9 mouse cellular contexts compared by ENCODE assay signal in genomic region chr1:156780234-156781005, GRCm38 (mm10). TPM values are rescaled to one million over a fixed set of nuclear protein-coding genes. Genes with fewer than 3 reads are reported as not detected.
DNase-seq lines count a peak whose midpoint lies in the region; ATAC-seq and TF ChIP-seq lines count a peak whose summit lies in the region.
"Had no signal": no experiment of that assay in that cellular context is flagged by ENCODE, and none has a peak within 500 bp of the region (broad histone marks: within the 10 kb centered on the region; RNA-seq: fewer than 3 reads in every experiment).

No protein-coding gene starts in this region.

- H3K9ac ChIP-seq in heart, embryonic 11.5 days (ENCODE audit: low read depth, low read length), result no peak overlapping the region
- H3K9ac ChIP-seq in embryonic facial prominence, embryonic 15.5 days, result no peak overlapping the region
- peak overlapping the region; percentile 30; the same call in 1 of the 2 replicates for H3K9ac ChIP-seq in heart, postnatal 0 days (replicated peaks; ENCODE audit: low read depth, low read length)
- H3K9ac ChIP-seq in midbrain, embryonic 14.5 days (replicated peaks; ENCODE audit: low read length), result no peak overlapping the region
- H3K9ac ChIP-seq: liver, embryonic 13.5 days had no signal

- peaks cover 15% of the 10 kb centered on the region; the same call in 1 of the 2 replicates for H3K4me1 ChIP-seq in heart, embryonic 11.5 days (ENCODE audit: control insufficient read depth, insufficient read depth, low read length)
- peaks cover 59% of the 10 kb centered on the region for H3K4me1 ChIP-seq in embryonic facial prominence, embryonic 15.5 days
- H3K4me1 ChIP-seq in heart, postnatal 0 days (ENCODE audit: control insufficient read depth, insufficient read depth), result peaks cover 27% of the 10 kb centered on the region
- H3K4me1 ChIP-seq in midbrain, embryonic 14.5 days (ENCODE audit: control insufficient read depth, insufficient read depth, low read length), result peaks cover 27% of the 10 kb centered on the region
- H3K4me1 ChIP-seq in cerebellum, adult 2 months (ENCODE audit: control insufficient read depth, insufficient read depth, low read length), result no peaks in the 10 kb centered on the region; the same call in 1 of the 2 replicates

- H3K4me3 ChIP-seq in heart, embryonic 11.5 days (ENCODE audit: low read depth, low read length), result no peak overlapping the region
- no peak overlapping the region for H3K4me3 ChIP-seq in embryonic facial prominence, embryonic 15.5 days (replicated peaks)
- no peak overlapping the region for H3K4me3 ChIP-seq in heart, postnatal 0 days (ENCODE audit: low read depth, low read length)
- no peak overlapping the region for H3K4me3 ChIP-seq in midbrain, embryonic 14.5 days (replicated peaks; ENCODE audit: low read depth, low read length)
- H3K4me3 ChIP-seq in cerebellum, adult 2 months (replicated peaks; ENCODE audit: insufficient read depth, low read depth, low read length), result no peak overlapping the region
- H3K4me3 ChIP-seq: liver, embryonic 13.5 days had no signal

- peak; percentile 65 to 71 for DNase-seq in heart, adult 18-20 months
- DNase-seq in heart, postnatal 0 days (ENCODE audit: low spot score), result peak; percentile 80
- DNase-seq in midbrain, embryonic 14.5 days, result peak; percentile 35
- DNase-seq in cerebellum, adult 2 months, result no peak
- DNase-seq in adrenal gland, postnatal 4 days (ENCODE audit: low spot score in 2 of 2), result no peak
- no peak for DNase-seq in yolk sac, embryonic 10.5 days (ENCODE audit: low spot score)
- DNase-seq: liver, embryonic 13.5 days had no signal

- WGBS in heart, embryonic 11.5 days (ENCODE audit: insufficient replicate concordance), result 65% methylated on average over 16 of the region's 16 CpGs
- 29% methylated on average over 16 of the region's 16 CpGs for WGBS in embryonic facial prominence, embryonic 15.5 days
- 36% methylated on average over 16 of the region's 16 CpGs for WGBS in heart, postnatal 0 days
- WGBS in midbrain, embryonic 14.5 days, result 62% methylated on average over 16 of the region's 16 CpGs
- 46% methylated on average over 16 of the region's 16 CpGs for WGBS in cerebellum, adult 2 months

- H3K36me3 ChIP-seq in heart, embryonic 11.5 days (ENCODE audit: control insufficient read depth, insufficient read depth, low read length), result no peaks in the 10 kb centered on the region
- H3K36me3 ChIP-seq in embryonic facial prominence, embryonic 15.5 days, result no peaks in the 10 kb centered on the region
- no peaks in the 10 kb centered on the region for H3K36me3 ChIP-seq in heart, postnatal 0 days (replicated peaks; ENCODE audit: control insufficient read depth, insufficient read depth, low read length)
- H3K36me3 ChIP-seq in midbrain, embryonic 14.5 days (ENCODE audit: control insufficient read depth, insufficient read depth, low read length), result no peaks in the 10 kb centered on the region
- H3K36me3 ChIP-seq: liver, embryonic 13.5 days had no signal

- H3K27me3 ChIP-seq in heart, embryonic 11.5 days (ENCODE audit: control insufficient read depth, insufficient read depth, low read length), result no peaks in the 10 kb centered on the region
- no peaks in the 10 kb centered on the region for H3K27me3 ChIP-seq in embryonic facial prominence, embryonic 15.5 days
- no peaks in the 10 kb centered on the region for H3K27me3 ChIP-seq in heart, postnatal 0 days (ENCODE audit: control insufficient read depth, insufficient read depth, low read length)
- H3K27me3 ChIP-seq in midbrain, embryonic 14.5 days (ENCODE audit: control insufficient read depth, insufficient read depth, low read length), result no peaks in the 10 kb centered on the region
- no peaks in the 10 kb centered on the region for H3K27me3 ChIP-seq in cerebellum, adult 2 months (ENCODE audit: control insufficient read depth, insufficient read depth, low read length)
- H3K27me3 ChIP-seq: liver, embryonic 13.5 days had no signal

- H3K4me2 ChIP-seq in heart, embryonic 11.5 days, result no peak overlapping the region; the same call in 1 of the 2 replicates
- H3K4me2 ChIP-seq in embryonic facial prominence, embryonic 15.5 days (replicated peaks), result 0 out of 2 replicates have a peak overlapping the region, but pooled peaks have one; percentile 22
- peak overlapping the region; percentile 46 for H3K4me2 ChIP-seq in heart, postnatal 0 days (ENCODE audit: low read depth, low read length)
- no peak overlapping the region for H3K4me2 ChIP-seq in midbrain, embryonic 14.5 days (ENCODE audit: low read length)
- H3K4me2 ChIP-seq: liver, embryonic 13.5 days had no signal

- TF ChIP-seq POLR2A in cerebellum, adult 2 months (IDR thresholded peaks at IDR 0.05; ENCODE audit: borderline replicate concordance, insufficient read depth, low read length), result no peak

- no peak for TF ChIP-seq CTCF in heart, postnatal 0 days (IDR thresholded peaks at IDR 0.05; ENCODE audit: low read depth)
- TF ChIP-seq CTCF in cerebellum, adult 2 months (IDR thresholded peaks at IDR 0.05; ENCODE audit: borderline replicate concordance, insufficient read depth, low read depth, low read length), result no peak

- no peak for ATAC-seq in heart, embryonic 11.5 days (replicated peaks; ENCODE audit: insufficient number of reproducible peaks, low FRiP score, low TSS enrichment)
- ATAC-seq in embryonic facial prominence, embryonic 15.5 days (ENCODE audit: insufficient number of reproducible peaks, low FRiP score, low TSS enrichment, low read depth), result peak; percentile 71
- ATAC-seq in heart, postnatal 0 days (ENCODE audit: insufficient read depth, low read depth), result peak; percentile 55
- ATAC-seq in midbrain, embryonic 14.5 days (ENCODE audit: low FRiP score, low TSS enrichment), result no peak

- no peaks in the 10 kb centered on the region for H3K9me3 ChIP-seq in heart, embryonic 11.5 days (replicated peaks; ENCODE audit: control insufficient read depth, low read length)
- no peaks in the 10 kb centered on the region for H3K9me3 ChIP-seq in embryonic facial prominence, embryonic 15.5 days (replicated peaks)
- no peaks in the 10 kb centered on the region for H3K9me3 ChIP-seq in heart, postnatal 0 days (replicated peaks; ENCODE audit: control insufficient read depth, low read length)
- no peaks in the 10 kb centered on the region for H3K9me3 ChIP-seq in midbrain, embryonic 14.5 days (ENCODE audit: control insufficient read depth, low read length)
- H3K9me3 ChIP-seq: liver, embryonic 13.5 days had no signal

- no peak overlapping the region for H3K27ac ChIP-seq in heart, embryonic 11.5 days (ENCODE audit: low read depth, low read length)
- H3K27ac ChIP-seq in embryonic facial prominence, embryonic 15.5 days (replicated peaks), result peak overlapping the region; percentile 96
- peak overlapping the region; percentile 92 for H3K27ac ChIP-seq in heart, postnatal 0 days (ENCODE audit: low read depth)
- H3K27ac ChIP-seq in midbrain, embryonic 14.5 days (replicated peaks; ENCODE audit: low read depth, low read length), result peak overlapping the region; percentile 60; the same call in 1 of the 2 replicates
- no peak overlapping the region for H3K27ac ChIP-seq in cerebellum, adult 2 months (ENCODE audit: insufficient read depth, low read length)
- H3K27ac ChIP-seq: liver, embryonic 13.5 days had no signal

- TF ChIP-seq EP300 in heart, postnatal 0 days (IDR thresholded peaks at IDR 0.05; ENCODE audit: low read depth), result no peak

RNA-seq across cellular contexts. Expression of gene Angptl1, which starts 57.9 kb away (rescaled TPM):
- total RNA-seq in heart, adult 18-20 months (2021), result 1 to 10 TPM; 2.1 to 3.1 TPM
- 2.6 and 3.0 TPM in 2 replicates for polyA plus RNA-seq in heart, embryonic 11.5 days (2014; fragmentation: Nextera tagmentation; extraction: Ambion mirVana)
- polyA plus RNA-seq in embryonic facial prominence, embryonic 15.5 days (2015; fragmentation: Nextera tagmentation; extraction: Ambion mirVana), result 65.3 and 75.8 TPM in 2 replicates
- total RNA-seq in heart, postnatal 0 days (2014; rRNA removed; ENCODE audit: low replicate concordance), result 1.4 and 4.1 TPM in 2 replicates
- polyA plus RNA-seq in heart, postnatal 0 days (2015; fragmentation: Nextera tagmentation; extraction: Ambion mirVana), result 2.2 TPM in 2 replicates
- polyA plus RNA-seq in midbrain, embryonic 14.5 days (2014; fragmentation: Nextera tagmentation; extraction: Ambion mirVana), result 0.80 and 1.1 TPM in 2 replicates
- polyA plus RNA-seq in cerebellum, adult 2 months (2012; rRNA removed), result 0.28 and 0.32 TPM in 2 replicates
- 10 to 100 TPM in 1 of 2 experiments, 1 to 10 TPM in 1; 7.4 to 11.8 TPM for total RNA-seq in adrenal gland, postnatal 4 days (2021)

Comparison
In these comparisons a context has a peak if more than half of its experiments do, and no peak if none do; other contexts are left out.
1. ATAC-seq: peak in embryonic facial prominence, embryonic 15.5 days (single experiment) and heart, postnatal 0 days (single experiment); none in heart, embryonic 11.5 days (single experiment) and midbrain, embryonic 14.5 days (single experiment).
2. H3K27ac ChIP-seq: peak in embryonic facial prominence, embryonic 15.5 days (single experiment), heart, postnatal 0 days (single experiment) and midbrain, embryonic 14.5 days (single experiment); none in heart, embryonic 11.5 days (single experiment) and cerebellum, adult 2 months (single experiment).
3. H3K4me2 ChIP-seq: peak in embryonic facial prominence, embryonic 15.5 days (single experiment) and heart, postnatal 0 days (single experiment); none in heart, embryonic 11.5 days (single experiment) and midbrain, embryonic 14.5 days (single experiment).
4. DNase-seq: peak in heart, adult 18-20 months (2 of 2), heart, postnatal 0 days (single experiment) and midbrain, embryonic 14.5 days (single experiment); none in cerebellum, adult 2 months (0 of 2), adrenal gland, postnatal 4 days (0 of 2) and yolk sac, embryonic 10.5 days (single experiment).
5. RNA of gene Angptl1, which starts 57.9 kb away (polyA plus RNA-seq): 65.3 to 75.8 TPM in embryonic facial prominence, embryonic 15.5 days; 2.6 to 3.0 TPM in heart, embryonic 11.5 days, 2.2 TPM in heart, postnatal 0 days, 0.80 to 1.1 TPM in midbrain, embryonic 14.5 days and 0.28 to 0.32 TPM in cerebellum, adult 2 months; every median in the first group is over 10 times any median in the second.